Mouse (Mus musculus): ENCODE measurements around the gene Naglu.

Gene Naglu

DNA sequence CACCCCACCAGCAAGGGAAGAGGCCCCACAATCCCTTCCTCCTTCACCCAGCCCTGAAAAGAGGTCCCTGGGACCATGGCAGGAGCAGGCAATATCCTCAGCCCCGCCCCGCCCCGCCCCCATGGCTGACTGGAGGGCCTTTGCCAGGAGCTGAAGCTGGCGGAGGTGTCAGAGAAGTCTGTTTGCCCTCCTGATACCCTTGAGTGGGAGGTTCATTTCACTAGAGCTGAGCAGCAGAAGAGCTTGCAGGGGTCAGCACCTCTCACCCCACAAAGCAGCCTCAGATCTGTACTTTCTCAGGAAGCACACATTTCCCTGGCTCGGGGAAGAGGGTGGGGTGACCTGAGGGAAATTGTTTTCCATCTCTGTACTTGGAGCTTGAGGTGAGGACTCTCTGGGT, 11.1 kb upstream of the Naglu start:
- no peak for DNase-seq

DNA sequence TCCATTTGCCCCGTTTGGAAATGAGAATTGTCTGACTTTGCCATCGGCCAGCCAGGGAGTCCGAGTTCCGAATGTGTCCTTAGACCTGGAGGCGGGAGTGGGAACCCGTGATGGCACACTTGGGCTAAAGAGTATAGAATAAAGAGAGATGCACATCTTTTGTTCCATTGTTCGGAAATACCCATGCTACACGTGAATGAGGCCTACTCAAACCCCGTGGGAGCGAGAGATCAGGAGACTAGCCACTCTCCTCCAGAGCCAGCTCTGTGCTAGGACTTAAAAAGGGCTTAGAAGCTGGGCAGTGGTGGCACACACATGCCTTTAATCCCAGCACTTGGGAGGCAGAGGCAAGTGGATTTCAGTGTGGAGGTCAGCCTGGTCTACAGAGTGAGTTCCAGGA, 10.3 kb upstream of the Naglu start:
- no peak for DNase-seq

DNA sequence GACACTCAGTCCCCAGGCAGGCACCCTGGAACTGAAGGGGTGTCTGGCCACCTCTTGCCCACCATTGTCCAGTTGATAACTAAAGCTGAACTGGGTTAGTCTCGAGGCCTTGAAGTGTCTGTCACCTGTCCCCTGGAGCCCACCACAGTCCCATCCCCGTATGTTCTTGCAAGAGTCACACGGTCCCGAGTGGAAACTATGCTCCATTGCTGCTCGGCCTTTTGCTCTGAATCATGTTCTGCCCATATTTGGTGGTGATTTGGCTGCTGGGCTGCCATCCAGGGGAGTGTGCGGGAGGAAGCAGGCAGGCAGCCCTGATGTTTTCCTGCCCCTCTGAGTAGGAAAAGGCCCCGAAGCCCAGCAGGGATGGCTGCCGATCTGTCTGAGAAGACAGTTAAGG, 9.7 kb upstream of the Naglu start:
- DNase-seq: no peak

DNA sequence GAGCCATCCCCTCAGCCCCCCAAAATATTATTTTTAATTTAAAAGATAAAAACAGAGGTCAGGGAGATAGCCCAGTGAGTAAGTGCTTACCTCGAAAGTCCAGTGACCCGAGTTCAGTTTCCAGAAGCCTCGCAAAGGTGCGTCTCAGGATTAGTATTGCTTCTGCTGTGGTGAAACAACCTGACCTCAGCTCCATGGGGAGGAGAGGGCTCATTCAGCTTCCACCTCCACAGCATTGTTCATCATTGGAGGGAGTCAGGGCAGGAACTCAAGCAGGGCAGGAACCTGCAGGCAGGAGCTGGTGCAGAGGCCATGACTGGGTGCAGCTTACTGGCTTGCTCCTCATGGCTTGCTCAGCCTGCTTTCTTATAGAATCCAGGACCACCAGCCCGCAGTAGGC, 8.8 kb upstream of the Naglu start:
- DNase-seq: no peak

DNA sequence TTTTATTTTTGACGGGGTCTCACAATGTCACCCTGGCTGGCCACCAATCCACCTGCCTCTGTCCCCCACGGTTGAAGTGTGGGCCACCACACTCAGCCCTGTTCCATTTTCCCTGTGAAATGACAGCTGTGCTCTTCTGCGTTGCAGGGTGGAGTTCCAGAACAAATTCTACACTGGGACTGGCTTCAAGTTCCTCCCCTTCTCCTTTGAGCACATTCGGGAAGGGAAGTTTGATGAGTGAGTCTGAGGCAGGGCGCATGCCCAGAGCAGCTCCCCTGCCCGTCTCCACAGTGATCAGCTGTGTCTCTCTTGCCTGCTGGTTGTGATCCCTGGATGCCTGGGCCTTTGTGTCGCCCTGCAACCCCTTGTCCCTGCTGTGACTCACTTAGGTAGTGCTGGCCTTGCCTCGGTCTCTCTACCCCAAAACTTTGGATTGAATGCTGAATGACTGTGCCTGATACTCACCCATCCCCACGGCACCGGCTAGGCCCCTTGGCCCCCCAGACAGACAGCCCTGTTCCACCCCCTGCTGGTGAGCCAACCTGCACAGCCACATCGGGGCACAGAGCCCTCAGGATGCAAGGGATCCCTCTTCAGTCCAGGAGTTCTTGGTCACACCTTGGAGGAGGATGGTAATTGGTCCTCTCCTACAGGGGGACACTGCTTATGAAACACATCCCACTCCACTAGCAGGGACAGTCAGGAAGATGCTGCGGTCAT, 7.5 kb upstream of the Naglu start:
- DNase-seq: peak; percentile 51

DNA sequence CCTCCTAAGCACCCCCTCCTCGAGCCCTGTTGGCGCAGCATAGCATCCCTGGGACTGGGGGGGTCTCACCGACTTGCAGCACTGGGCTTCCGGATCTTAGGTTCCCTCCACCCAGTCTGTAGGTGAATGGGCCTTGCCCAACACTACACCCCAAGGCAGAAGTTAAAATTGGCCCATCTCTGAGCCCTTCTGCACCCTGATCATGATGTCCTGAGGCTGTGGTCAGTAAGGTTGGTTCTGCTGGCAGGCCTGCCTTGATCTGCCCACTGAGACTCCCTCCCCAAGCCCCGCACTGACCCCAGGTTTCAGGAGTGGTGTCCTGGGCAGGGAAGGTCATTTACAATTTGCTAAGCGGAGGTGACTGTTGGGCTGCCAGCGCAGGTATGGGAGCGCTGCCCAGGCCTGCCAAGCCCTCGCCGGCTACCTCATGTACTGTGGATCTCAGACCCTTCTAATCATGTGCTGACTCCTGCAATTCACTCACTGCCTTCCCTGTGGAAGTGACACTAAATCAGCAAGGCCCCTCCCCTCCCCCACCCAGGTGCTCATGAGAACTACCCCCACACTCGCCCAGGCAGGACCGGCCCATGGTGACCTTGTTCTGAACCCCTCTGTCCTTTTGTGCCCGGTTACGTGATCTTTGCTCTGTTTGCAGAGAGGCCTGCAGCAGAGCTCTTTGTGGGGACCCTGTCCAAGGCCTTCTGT, 6.7 kb upstream of the Naglu start:
- no peak for DNase-seq

DNA sequence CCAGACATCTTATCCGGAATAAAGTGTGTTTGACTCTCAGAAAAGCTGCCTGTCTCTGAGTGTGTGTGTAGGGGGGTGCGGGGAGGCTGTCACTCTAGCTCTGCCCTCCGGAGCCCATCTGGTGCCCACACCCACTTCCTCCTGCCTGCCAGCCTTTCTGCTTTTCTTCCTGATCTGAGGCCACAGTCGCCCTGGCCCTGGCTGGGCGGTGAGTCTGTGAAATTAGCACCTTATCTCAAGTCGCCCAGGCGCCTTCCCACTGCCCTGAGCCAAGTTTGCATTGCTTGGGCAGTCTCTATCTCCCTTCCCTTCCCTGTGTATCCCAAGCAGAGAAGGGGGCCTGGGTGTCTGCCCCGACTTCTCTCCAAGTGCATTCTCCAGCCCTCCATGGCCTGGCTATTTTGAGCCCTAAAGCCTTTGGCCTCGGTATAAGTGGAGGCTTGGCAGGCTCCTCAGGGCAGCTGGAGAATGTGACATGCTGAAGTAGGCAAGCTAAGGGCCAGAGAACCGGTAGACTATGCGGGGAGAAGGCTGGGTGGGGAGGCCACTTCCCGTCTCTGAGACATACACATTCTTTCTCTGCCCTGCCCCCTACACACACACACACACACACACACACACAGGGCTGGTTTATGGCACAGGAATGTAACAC, 6.0 kb upstream of the Naglu start:
- DNase-seq: peak; percentile 90

DNA sequence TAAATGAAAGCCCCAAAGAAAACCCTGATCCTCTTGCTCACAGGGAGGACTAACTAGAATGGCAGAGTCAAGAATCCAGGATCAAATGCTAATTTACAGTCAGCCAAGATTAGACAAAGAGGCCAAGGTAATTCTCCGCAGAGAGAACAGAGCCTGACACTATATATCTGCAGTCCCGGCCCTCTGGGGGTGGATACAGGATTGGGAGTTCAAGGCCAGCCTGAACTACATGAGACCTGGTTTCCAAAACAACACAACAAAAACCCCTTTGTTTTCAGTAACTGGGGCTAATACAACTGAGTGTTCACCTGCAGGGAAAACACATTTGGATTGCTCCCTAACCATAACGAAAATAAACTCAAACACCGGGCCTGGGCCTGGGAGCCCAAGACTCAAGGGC, 5.3 kb upstream of the Naglu start:
- no peak for DNase-seq

- DNase-seq: no peak
These were observed 4.8 kb upstream of the Naglu start for GRCm38 (mm10) chr11:101065002-101065401.

DNA sequence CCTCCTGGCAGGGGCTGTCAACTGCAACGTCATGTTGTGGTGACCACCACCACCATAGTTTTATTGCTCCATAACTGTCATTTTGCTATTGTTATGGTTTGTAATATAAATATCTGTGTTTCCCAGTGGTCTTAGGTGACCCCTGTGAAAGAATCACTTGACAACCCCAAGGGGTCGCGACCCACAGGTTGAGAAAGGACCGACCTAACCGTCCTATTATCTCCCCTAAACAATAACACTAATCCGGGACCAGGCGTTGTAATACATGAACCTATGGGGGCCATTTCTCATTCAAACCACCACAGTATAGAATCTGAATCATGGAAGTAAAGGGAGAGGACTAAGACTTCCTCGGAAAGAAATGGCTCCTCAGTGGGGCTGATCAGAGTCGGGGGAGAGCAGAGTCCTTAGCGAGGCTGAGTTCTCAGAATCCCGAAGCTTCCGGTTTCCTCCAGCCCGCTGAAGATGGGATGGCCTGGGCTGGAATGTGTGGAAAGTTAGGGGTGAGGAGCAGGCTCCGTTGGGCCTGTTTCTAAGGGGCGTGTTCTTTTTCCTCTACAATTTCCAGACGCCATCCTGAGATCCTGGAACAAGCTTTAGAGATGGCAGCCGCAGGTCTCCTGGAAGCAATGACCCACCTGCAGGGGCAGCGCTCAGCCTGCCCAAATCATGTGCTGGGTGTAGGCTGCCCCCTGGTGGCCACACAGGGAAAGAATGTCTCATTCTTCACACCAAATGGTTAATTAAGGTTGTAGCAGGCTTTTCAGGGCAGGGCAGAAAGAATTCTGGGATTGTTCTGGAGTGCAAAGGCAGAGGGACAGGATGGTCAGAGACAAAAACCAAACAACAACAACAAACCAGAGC, 3.0 kb upstream of the Naglu start:
- DNase-seq: peak; percentile 90

DNA sequence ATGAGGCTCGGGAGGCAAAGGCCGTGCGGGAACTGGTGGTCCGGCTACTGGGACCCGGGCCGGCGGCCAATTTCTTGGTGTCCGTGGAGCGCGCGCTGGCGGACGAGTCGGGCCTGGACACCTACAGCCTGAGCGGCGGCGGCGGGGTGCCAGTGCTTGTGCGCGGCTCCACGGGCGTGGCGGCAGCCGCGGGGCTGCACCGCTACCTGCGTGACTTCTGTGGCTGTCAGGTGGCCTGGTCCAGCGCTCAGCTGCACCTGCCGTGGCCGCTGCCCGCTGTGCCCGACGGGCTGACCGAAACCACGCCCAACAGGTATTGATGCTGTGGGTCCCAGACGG, 346 bp downstream of the Naglu start:
- DNase-seq: no peak

DNA sequence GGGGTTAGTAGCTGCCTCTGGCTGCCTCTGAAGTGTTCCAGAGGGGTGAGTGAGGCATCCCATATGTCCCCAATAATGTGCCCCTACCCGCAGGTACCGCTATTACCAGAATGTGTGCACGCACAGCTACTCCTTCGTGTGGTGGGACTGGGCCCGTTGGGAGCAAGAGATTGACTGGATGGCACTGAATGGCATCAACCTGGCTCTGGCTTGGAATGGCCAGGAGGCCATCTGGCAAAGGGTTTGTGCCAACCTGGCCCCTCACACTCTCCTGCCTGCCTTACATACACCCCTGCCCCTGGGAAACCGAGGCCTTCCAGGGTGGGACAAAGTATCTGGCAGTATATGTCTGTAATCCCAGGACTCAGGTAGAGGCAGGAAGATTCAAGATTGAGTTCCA, 1.2 kb downstream of the Naglu start:
- DNase-seq: no peak

- DNase-seq: no peak
These were observed 2.1 kb downstream of the Naglu start for GRCm38 (mm10) chr11:101071810-101072428.

DNA sequence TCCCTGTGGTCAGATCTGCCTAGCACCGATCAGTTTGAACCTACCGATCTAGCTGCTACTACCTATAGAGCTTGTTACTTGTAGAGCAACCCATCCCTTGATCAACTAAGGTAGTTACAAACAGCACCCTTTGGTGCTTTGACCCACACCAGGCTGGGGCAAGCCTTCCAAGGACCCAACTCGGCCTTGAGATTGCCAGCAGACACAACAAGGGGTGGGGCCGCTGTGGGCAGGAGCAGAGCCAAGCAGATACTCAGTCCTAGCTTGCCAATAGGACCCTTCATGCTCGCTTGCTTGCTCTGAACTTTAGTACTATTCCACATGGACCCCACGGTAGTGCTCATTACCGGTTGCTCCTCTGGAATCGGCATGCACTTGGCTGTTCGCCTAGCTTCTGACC, 8.3 kb downstream of the Naglu start, which contains the start of gene Hsd17b1:
Hsd17b1 (plus strand) TSS at position 291 of the 400 bp plus-strand sequence.
- DNase-seq: no peak

DNA sequence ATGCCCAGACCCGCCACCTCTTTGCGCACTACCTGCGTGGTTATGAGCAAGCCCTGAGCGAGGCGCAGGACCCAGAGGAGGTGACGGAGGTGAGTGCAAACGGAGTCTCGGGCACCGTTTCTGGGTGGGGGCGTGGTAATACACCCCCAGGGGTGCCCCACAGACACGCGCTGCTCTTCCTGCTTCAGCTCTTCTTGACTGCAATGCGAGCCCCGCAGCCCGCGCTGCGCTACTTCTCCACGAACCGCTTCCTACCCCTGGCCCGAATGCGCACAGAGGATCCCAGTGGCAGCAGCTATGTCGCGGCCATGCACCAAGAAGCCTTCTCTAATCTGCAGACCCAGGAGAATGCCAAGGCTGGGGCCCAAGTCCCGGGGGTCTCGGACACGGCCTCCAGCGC, 9.9 kb downstream of the Naglu start:
- peak; percentile 67 for DNase-seq

GRCm38 (mm10) chr11:101080421-101080820, 10.6 kb downstream of the Naglu start:
- no peak for DNase-seq

GRCm38 (mm10) chr11:101081659-101082058, 11.8 kb downstream of the Naglu start:
- DNase-seq: no peak

- peak; percentile 86 for DNase-seq
These were observed 12.6 kb downstream of the Naglu start, which contains the start of gene Coasy for GRCm38 (mm10) chr11:101082208-101083082. TSS of gene Coasy (plus strand) at chr11:101082565.

DNA sequence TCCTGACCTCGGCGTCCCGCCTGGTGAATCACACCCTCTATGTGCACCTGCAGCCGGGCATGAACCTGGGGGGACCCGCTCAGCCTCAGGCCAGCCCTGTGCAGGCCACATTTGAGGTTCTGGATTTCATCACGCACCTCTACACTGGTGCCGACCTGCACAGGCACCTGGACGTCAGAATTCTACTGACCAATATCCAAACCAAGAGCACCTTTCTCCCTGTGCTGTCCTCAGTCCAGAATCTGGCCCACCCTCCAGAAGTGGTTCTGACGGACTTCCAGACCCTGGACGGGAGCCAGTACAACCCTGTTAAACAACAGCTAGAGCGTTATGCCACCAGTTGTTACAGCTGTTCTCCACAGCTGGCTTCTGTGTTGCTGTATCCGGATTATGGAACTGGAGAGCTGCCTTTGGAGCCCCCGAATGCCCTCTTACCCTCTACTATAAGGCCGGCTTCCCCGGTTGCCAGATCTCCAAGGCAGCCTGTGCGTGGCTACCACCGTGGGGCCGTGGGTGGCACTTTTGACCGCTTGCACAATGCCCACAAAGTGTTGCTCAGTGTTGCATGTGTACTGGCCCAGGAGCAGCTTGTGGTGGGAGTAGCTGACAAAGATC, 13.4 kb downstream of the Naglu start:
- DNase-seq: no peak

GRCm38 (mm10) chr11:101084246-101084645, 14.4 kb downstream of the Naglu start:
- no peak for DNase-seq

DNA sequence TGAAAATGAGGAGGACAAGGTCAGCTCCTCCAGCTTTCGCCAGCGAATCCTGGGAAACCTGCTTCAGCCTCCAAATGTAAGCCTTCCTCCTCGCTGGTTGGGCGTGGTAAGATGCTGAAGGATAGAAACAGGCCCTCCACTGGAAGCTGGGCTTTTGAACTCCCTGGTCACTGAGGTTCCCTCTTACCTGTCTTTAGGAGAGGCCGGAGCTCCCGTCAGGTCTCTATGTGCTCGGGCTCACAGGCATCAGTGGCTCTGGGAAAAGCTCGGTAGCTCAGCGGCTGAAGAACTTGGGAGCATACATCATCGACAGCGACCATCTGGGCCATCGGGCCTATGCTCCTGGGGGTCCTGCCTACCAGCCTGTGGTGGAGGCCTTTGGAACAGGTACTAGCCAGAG, 15.0 kb downstream of the Naglu start:
- DNase-seq: no peak
